Mouse (Mus musculus): ENCODE results near the gene Svep1.

DNA sequence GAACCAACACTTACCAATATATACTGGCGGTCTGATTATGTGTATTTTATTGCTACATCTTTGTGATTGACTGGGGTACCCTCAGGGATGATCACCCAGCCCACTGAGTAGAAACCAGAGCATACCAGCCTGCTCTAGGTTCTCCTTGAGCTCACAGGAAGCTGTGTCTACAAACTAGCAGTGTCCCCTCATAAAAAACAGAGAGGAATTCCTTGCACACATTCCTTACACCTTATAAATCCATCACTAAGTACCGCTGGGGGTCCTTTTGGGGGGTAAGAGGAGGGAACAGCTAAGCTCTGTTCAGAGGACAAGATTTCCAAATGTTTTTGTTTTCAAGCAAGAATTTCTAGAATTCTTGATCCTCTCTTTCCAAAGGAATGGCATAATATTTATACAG lies 36.7 kb downstream of the Svep1 start:
- TF ChIP-seq USF1 (IDR thresholded peaks at IDR 0.05; ENCODE audit: low read depth): no peak
- TF ChIP-seq CTCF (IDR thresholded peaks at IDR 0.05; ENCODE audit: control insufficient read depth, insufficient read depth, insufficient read length): no peak
- TF ChIP-seq FOSL1 (IDR thresholded peaks at IDR 0.05; ENCODE audit: insufficient read depth, low read length, poor library complexity, severe bottlenecking): no peak
- TF ChIP-seq MAX (IDR thresholded peaks at IDR 0.05): no peak
- TF ChIP-seq MYOD1 (IDR thresholded peaks at IDR 0.05; ENCODE audit: control insufficient read depth, insufficient read length, low read depth): no peak
